Mouse (Mus musculus): ENCODE measurements at regions not wholly inside any gene's neighbourhood (a gene's known extent, or its start where the extent isn't known, plus 50 kb on each side); places are given as distances from the start of the nearest gene placed in this dataset.
A peak's percentile ranks its signal among the peaks of the same experiment; 100 is the strongest.
"Not testable (repeated sequence)": the region's sequence is repeated elsewhere in the genome, so short reads cannot be mapped to it uniquely, and the experiment has no call there.

DNA sequence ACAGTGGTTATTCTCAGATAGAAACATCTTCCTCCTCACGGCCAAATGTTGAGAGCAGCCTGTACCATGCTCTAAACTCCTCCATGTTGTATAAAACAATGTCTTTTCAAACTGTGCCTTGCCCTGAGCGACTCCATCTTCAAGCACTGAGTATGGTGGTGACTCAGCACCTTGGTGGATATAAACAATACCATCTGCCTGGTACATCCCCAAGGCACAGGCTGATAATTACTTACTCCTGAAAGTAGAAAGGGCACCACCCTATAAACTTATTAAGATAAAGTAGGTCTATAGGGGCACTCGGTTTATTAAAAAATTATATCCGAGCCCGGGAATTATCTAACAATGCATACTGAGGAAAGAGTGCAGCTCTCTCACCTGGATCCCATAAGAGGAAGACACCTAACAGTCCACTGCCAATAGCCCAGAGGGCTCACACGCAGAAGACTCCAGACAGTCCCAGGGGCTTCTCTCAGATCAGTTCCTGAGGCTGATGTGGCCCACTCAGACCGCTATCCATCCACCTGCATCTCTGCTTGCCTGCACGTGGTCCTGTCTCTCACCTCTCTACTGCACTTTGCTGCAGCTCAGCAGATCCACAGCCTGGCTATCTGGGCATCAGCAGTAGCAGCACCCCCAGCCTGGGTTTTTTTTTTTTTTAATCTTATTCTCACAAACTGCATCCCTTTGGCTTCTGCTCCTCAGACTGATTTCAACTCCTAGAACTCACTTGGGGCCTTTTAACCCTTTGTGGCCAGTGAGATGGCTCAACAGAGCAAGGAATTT lies 109.7 kb upstream of the Dlg1 start:
- DNase-seq (ENCODE audit: low spot score in 2 of 2): no peak

DNA sequence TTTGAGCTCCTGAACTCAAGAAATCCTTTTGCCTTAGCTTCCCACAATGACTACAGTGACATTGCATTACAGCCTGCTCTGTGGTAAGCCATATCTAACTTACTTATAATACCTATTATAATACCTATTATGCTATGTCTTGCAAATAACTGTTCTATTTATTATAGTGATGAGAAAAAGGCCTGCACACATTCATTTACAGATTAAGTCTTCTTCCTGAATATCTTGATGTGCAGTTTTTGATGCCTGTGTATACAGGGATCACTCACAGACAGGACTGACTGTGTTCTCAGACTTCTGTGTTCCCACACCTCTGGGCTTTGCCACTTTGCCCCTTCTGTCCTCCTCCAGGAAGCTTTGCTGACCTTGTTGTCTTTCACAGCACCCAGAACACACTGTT lies 102.8 kb upstream of the Dlg1 start:
- DNase-seq (ENCODE audit: low spot score in 2 of 2): no peak

DNA sequence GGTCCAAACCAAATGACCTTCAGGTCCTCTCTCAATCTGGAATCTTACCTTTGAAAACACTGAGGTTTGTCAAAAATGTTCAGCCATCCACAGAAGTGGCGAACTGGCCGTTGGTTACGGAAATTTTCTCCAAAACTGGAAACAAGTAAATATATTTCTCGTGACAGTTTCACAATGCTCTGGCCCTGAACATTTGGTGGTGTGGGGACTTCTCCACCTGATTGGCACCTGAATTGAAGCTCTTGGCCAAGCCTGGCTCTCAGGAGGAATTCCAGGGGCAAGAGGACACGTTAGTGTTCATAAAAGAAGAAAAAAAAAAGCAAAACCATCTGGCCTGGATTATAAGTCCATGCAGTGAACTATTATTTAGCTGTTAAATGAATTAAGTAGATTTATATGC lies 98.3 kb upstream of the Dlg1 start:
- no peak for DNase-seq (ENCODE audit: low spot score in 2 of 2)

DNA sequence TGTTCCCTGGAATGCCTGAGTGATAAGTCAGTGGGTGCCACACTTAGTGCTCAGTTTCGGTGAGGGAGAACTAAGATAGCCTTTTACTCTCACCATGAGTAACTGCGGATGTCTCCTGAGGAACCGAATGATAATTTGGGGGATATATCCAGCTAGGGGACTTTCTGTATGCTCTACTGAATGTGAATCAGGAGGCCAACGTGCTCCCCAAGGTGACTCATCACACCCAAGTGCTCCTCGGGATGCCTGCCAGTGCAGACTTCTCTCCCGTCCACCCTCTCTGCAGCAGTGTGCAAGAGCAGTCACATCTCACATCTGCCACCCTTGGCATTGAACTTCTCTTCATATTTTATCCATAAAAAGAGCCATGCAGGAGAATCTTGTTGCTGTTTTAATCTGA lies 94.9 kb upstream of the Dlg1 start:
- DNase-seq (ENCODE audit: low spot score in 2 of 2): no peak

DNA sequence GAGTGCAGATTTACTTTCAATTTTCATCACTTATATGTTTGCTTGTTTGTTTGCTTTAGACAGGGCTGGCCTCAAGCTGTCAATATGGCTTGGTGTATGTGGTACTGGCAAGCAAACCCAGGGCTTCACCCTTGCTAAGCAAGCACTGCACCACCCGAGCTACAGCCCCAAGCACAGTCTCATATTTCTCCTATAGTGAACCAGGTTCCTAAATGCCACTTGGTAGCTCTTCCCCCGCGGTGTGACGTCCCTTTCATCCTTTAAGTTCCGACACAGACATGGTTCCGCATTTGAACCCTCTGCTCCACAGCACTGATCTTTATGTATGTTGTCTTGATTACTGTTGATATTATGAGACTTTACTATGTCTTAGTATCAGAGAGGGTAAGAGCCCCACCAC lies 93.4 kb upstream of the Dlg1 start:
- no peak for DNase-seq (ENCODE audit: low spot score in 2 of 2)

DNA sequence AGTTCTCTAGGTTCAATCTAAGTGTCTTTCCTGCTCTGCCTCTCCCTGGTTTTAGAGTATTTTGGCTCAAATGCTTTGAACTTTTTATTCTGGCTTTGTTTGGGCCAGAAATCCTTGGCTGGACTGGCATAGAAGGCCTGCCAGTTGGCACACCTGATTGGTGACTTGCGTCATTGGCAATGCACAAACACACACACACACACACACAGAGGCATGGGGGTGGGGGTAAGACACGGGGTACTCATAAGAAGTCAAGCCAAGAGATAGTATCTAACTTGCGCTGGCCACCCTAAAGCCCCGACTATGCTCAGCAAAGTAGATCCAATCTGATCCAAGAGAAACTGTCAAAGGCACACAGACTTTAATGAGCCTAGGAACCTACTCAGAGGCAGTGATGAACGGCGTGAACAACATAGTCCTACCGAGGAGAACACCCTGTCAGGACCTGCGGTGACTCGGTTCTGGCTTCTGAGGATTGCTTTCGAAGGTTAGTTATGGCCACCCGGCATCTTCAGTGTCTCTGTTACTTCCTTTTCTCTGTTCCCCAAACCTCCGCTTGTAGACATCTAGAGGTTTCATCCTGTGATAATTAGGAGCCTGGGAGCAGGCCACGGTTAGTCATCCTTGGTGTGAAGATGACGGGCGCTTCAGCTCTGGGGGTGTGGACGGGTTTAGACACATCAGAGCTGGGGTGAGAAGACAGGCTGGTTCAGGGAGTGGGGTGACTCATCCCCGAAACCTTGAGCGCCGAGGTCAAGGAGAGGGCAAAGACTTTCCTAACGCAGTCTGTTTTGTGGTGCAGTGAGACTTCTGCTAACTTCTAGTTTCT lies 92.7 kb upstream of the Dlg1 start:
- DNase-seq (ENCODE audit: low spot score in 2 of 2): peak; percentile 66 to 69

DNA sequence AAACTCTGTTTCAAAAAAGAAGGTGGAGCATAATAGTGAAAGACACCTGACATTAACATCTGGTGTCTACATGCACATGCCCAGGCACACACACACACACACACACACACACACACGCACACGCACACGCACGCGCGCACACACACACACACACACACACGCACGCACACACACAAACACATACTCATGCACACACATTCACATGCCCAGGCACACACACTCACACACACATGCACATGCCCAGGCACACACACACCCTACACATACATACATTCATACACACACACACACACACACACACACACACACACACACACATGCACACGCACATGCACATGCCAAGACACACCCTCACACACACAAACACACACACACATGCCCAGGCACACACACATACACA lies 89.4 kb upstream of the Dlg1 start:
- DNase-seq (ENCODE audit: low spot score in 2 of 2): not testable (repeated sequence)

DNA sequence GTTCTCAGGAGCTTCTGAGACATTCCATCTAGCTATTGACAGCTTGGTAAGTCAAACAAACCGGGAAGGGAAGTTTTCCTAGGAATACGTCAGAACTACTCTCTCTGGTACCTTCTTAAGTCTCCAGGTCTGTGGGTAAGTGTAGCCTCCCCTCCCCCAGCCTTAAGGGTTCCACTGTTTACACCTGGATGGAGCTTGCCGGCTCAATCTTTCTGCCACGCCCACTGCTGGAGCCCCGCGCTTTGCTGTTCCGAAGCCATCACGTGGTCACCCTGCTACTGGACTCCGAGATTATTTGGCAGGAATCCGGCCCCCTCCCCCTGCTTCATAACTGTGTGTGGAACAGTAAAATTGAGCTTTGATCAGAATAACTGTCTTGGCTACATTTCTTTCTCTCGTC lies 87.6 kb upstream of the Dlg1 start:
- not testable (repeated sequence) for DNase-seq (ENCODE audit: low spot score in 2 of 2)

DNA sequence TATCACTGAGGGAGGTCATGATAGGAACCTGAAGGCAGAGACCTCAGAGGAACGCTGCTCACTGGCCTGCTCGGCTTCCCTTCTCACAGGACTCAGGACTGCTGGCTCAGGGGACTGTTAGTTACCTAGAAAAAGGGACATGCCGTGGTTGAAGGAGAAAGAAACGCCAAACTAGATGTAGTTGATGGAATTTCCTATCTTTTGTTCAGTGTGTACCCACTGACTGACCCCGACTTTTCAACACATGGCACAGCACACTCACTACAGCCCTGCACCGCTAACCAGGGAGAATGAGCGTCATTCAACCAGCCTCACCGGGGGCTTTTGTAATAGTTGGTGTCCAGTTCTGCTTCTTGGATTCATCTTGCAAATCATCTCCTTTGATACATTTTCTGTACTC lies 86.8 kb upstream of the Dlg1 start:
- no peak for DNase-seq (ENCODE audit: low spot score in 2 of 2)

DNA sequence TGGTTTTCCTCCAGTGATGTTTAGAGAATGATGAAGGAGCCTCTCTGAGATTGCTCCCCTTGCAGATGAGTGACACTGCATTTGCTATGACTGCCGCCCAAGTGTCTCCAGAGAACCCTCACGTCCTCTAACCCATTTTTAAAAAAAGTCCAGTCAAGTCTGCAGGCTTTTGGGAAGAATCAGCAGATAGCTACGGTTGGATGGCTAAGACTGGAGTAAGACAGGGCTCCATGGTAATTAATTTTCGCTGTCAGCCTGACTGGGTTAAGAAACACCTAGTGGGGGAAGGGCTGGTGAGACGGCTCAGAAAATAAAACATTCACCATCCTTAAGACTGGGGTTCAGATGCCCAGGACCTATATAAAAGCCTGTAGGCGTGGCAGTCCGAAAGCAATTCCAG lies 85.9 kb upstream of the Dlg1 start:
- DNase-seq (ENCODE audit: low spot score in 2 of 2): no peak

DNA sequence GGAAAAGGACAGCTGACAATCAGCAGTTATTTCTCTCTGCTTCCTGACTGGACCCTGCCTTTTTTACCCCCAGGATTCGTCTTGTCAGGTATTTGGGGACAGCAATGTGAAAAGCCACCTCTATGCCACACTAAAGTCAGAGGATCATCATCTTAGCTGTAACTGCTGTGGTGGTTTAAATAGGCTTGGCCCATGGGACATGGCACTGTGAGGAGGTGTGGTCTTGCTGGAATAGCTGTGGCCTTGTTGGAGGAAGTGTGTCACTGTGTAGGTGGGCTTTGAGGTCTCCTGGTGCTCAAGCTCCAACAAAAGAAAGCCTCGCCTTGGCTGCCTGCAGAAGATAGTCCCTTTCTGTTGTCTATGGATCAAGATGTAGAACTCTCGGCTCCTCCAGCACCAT lies 83.9 kb upstream of the Dlg1 start:
- no peak for DNase-seq (ENCODE audit: low spot score in 2 of 2)

DNA sequence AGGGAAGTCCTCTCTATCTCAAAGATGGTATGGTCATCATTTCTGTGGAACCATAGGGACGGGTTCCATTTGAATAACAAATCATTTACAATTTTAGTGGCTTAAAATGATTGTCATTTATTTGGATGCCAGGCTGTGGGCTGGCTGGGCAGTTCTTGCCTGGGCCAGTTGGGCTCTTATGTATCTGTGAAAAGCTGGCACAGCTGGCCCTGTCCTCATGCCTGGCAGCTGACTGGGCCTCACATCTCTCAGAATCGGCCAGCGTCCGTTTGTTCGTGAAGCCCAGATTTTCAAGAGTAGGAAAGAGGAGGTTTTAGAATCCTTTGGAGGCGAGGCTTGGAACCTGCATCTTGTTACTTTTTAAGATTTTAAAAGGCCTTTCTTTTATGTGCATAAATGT lies 82.5 kb upstream of the Dlg1 start:
- no peak for DNase-seq (ENCODE audit: low spot score in 2 of 2)

DNA sequence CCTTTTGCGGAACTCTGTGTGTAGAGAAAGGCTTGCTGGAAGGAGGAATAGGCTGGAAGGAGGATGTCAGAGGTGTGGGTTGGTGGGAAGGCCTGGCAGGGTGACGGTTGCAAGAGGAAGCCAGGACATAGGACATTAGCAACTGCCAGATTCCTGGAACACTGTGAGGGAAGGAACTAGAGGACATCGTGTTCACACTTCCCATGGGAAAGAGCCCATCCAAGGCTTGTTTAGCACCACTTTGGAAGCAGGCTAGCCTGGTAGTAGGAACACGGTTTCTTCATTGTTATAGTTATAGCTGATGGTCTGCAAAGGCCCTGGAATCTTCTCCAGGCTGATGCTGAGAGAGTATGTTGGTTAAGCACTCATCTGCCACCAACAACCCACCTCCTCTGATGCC lies 80.4 kb upstream of the Dlg1 start:
- DNase-seq (ENCODE audit: low spot score in 2 of 2): no peak

DNA sequence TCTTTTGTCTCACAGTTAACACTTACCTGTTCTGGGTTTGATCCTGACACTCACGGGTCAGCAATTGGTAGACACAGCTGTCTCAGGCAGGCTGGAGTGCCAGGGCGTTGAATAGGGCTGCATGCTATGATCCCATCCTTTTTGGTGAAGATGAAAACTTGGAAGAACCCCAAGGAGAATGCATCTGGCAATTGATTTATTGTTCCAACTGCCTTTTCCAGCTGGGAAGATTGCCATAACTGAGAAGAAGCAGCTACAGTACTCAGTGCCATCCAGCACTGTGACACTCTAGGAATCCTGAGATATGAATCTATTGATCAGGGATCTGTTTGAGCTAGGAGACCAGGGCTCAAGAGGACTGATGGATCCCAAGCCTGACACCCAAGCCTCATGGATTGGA lies 79.6 kb upstream of the Dlg1 start:
- DNase-seq (ENCODE audit: low spot score in 2 of 2): no peak

DNA sequence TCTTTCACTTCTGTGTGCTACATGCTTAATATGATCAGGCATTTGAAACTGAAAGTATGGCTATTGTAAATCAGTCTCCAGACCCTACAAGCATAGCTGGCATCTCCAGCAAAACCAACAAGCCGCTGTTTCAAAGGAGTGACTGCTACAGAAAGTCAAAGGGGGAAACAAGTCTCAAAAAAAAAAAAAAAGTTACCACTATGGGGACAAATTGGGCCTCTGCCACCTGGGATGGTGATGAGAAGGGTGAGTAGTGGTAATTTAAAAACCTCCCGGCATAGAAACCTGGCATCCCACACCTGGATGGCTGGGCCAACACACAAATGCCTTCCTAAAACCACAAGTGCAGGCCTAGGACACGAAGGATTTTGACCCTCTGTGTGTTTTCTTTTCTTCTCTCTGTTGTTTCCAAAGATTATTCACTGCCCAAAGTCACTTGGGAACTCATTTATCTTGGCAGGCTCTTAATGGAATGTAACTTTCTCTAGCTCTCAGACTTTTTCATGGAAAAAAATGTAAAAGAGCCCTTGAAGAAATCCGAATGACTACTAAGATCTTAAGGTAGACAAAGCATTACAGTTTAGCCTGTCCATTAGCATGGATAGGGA lies 78.9 kb upstream of the Dlg1 start:
- DNase-seq (ENCODE audit: low spot score in 2 of 2): no peak

DNA sequence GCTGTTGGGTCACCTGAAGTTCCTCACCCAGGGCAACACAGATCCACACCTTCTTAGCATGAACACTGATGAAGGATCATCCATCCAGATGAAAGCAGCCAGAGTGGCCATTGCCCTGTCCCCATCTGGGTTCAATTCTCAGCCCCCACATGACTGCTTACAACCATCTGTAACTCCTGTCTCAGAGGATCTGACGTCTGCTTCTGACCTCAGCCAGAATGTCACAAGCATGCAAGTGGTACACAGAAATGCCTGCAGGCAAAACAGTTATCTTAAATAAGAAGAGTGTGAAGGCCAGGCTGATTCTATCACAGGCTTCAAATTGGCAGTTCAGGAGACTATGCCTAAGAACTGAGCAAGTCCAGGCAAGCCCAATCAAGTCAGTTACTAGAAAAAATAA lies 76.2 kb upstream of the Dlg1 start:
- no peak for DNase-seq (ENCODE audit: low spot score in 2 of 2)

DNA sequence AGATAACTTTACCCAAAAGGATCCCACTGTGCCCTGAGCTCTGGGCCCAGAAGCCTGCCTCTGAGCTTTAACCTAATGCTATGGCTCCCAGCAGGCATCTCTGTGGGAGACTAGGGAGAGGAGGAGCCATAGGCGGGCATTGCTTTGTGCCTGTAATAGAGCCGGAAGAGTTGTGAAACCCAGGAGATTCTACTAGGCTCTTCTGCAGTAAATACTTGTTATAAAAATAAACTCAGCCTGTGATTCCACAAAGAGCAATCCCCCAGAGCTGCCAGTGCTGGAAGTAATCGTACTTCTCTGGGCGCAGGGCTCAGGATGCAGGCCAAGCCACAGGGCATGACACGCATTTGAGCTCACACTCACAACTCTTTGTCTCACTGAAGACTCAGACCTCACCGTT lies 73.7 kb upstream of the Dlg1 start:
- DNase-seq (ENCODE audit: low spot score in 2 of 2): peak in 1 of 2 experiments; percentile 18

DNA sequence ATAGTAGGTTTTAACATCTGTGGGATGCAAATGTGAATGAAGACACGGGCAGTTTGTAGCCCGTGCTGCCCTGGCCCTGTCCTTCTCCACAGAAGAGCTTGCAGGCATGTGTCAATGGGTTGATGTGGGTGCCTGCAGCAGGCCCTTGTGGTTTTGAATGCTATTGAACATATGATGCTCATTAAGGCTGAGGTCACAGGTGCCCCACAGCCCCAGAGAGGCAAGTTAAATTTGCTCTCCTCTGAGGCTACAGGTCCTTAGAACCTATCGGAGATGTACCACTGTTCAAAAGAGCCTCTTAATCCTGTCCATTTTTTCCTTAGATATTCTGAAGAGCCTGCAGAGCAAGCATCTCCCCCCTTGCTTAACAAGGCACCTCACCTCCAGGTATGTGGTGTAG lies 71.7 kb upstream of the Dlg1 start:
- DNase-seq (ENCODE audit: low spot score in 2 of 2): no peak

DNA sequence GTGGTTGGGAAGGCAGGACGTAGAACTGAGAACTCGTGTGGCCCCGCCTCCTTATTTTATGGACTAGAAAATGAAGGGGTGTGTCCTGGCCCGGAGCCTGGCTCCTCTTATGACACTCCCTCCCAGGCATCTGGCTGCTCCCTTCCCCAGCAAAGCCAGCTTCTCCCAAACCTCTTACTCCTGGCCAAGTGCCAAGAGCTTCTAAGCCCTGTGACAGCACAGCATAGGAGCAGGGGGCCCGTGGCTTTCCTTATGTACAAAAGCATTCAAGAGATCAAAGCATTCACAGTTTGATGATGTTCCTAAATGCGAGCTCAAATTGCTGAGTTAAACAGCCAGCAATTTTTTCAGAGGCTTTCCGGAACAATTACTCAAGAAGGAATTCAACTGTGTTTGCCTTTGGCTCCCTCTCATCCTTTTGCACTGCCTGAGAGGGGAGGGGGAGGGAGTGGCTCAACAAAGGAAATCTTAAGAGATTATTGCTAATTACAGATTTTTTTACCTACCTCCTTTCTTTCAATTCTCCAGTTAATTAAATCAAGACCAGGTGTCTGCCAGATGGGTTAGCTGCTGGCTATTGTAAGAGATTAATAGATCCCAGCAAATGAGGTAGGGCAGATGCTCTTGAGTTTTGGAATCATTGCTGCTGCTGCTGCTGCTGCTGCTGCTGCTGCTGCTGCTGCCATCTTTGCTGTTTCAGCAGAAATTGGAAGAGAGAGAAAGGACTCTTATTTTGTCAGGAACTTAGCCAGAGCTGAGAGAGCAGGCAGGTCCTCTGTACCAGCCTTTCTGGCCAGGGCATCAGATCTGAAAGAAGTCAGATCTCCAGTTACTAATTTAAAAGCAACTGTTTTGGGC lies 71.0 kb upstream of the Dlg1 start:
- peak; percentile 41 to 56 for DNase-seq (ENCODE audit: low spot score in 2 of 2)

DNA sequence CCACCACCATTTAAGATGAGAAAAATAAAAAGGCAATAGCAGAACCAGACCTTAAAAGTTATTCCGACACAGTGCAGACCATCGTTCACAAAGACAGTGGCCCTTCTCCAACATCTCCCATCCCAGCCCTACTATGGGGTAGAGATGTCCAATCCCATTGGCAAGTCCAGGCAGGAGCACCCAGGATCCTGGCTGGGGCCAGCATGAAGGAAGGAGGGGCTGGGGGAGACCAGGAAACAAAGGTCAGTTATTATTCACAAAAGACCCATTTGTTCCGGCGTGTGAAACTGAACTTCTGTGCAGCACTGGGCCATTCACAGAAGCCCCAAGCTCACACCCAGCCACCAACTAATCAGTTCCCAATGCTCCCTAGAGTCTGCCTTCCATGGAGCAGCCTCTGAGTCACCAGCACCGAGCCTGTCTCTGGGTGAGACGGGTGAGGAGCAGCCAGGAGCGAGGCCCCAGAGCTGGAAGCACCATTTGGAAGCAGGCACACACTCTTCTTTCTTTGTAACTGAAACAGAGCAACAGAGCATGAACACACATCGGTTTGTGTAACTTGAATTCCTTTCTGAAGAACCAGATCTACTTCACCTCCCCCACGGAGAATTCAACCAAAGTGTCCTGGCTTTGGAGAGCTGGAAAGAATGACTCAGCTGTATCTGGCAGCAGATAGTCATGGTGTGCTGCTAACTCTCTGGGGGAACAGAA lies 70.1 kb upstream of the Dlg1 start:
- DNase-seq (ENCODE audit: low spot score in 2 of 2): peak; percentile 18 to 23

DNA sequence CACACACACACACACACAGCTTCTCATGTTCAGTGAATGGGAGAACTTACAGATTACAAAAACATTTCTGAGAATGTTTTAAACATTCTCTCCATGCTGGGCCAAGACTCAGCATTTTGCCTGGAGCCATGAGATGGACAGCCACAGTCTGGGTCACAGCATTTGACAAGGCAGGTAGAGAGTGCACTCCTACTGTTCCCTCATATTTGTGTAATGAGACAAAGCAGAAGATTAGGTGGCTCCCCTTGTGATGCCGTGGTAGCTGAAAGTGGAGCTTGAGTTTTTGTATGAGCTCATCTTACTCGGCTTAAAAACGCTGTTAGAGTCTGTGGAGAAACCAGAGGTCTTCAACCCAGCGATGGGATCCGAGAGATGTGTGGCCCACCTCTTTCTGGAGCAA lies 65.3 kb upstream of the Dlg1 start:
- DNase-seq (ENCODE audit: low spot score in 2 of 2): no peak
